Mouse (Mus musculus): ENCODE data around the gene Hic1.

DNA sequence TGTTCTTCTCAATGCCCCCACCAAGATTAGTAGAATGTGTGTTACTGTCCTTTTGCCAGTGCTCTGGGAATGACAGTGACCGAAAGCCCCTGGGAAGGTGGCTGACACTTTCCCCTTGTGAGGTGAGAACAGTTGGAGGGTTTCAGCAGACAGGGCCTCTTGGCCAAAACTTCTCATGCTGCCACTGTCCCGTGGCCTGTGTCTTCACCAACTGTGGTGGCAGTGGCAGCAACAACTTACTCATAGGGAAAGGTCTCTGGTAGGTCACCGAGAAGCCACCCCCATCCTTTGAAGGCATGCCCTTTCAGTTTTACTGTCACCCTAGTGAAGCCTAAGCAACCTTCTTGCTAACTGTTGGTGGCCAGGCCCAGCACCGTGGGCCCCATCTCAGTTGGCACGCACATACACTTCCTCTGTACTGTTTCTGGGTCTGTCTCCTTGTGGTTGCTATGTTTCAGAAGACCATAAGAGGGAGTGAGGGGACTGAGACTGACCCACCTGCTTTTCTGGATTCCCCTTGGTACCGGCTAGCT lies 15.2 kb downstream of the Hic1 start:
- TF ChIP-seq CTCF (IDR thresholded peaks at IDR 0.05; ENCODE audit: insufficient read depth, low read depth, low read length) = no peak
- TF ChIP-seq POLR2A (IDR thresholded peaks at IDR 0.05; ENCODE audit: insufficient read depth, low read depth, low read length) = no peak

Data from olfactory bulb, adult 2 months (tissue).